Mouse (Mus musculus): Measurements from ENCODE around the gene Srsf4.
A peak's percentile ranks its signal among the peaks of the same experiment; 100 is the strongest.

GRCm38 (mm10) chr4:131833971-131834609, 39.3 kb upstream of the Srsf4 start:
- TF ChIP-seq CTCF (IDR thresholded peaks at IDR 0.05; ENCODE audit: low read depth), result peak; percentile 46
- TF ChIP-seq EP300 (IDR thresholded peaks at IDR 0.05; ENCODE audit: low read depth), result no peak

Measured in liver, embryonic 14.5 days (tissue).